Mouse (Mus musculus) central nervous system, embryonic 18 days (tissue): ENCODE results near the gene Dmtf1. TPM values are rescaled to one million over a fixed set of nuclear protein-coding genes. Genes with fewer than 3 reads are reported as not detected.

Experiments used
- polyA plus RNA-seq: library from polyadenylated mRNA; depleted of rRNA; stranded (reverse); fragments of >200 nt; gene quantifications from 2 replicates; pipeline ENCODE4 v1.2.3, GENCODE M21; 2012; rRNA removed

Gene Dmtf1
- polyA plus RNA-seq = 79.9 and 85.5 TPM in 2 replicates

DNA sequence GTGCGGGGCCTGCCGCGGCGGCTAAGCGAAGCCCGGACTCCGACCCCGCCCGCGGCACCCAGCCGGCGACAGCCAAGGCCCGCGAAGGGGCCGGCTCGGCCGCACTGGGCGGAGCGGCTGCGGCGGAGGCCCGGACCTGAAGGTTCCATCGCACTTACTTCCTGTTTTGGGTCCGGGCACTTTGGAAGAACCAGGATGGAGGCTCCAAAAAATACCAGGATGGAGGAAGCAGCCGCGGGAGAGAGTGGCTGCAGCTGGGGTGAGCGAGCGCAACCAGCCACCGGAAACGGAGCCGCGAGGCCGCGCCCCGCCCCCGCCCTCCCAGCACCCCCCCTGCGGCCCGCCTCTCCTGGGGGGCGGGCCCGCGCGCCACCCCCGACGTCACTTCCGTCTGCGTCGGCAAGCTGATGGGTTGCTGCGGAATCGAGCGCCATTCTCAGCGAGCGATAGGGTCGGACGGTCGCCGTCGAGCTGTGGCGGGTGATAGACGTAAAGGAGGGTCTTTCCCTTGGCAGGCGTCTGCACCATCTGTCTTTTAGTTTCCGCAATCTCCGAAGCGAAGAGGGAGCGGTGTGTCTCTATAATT lies at the start of gene Dmtf1:
Gene Dmtf1 (minus strand): TSS at position 321 of the 586 bp plus-strand sequence.

GRCm38 (mm10) chr5:9100207-9100848 lies 61.2 kb downstream of the Dmtf1 start, which contains the start of gene Tmem243:
Gene Tmem243, plus strand, starts transcription at chr5:9100668.

Other genes starting within 250 kb of the Dmtf1 start
- 14.5 and 16.9 TPM in 2 replicates for gene Crot, start 164.5 kb downstream of the Dmtf1 start, polyA plus RNA-seq
- gene Tmem243, start 61.1 kb downstream of the Dmtf1 start, polyA plus RNA-seq = 4.5 and 5.2 TPM in 2 replicates
- 38.7 and 44.2 TPM in 2 replicates for gene 9330182L06Rik, start 104.3 kb upstream of the Dmtf1 start, polyA plus RNA-seq